Mouse (Mus musculus) gonadal fat pad, adult 2 months (tissue): ENCODE data around the gene C2cd5. TPM values are rescaled to one million over a fixed set of nuclear protein-coding genes. Genes with fewer than 3 reads are reported as not detected.

Source experiments
- DNase-seq: peaks from one replicate; pipeline ENCODE4 v3.0.0-alpha.2; 2012; ENCODE audit warnings: low read depth
- polyA plus RNA-seq: library from polyadenylated mRNA; depleted of rRNA; stranded (reverse); fragments of >200 nt; gene quantifications from 2 replicates; pipeline ENCODE4 v1.2.3, GENCODE M21; 2012

The C2cd5 gene
- polyA plus RNA-seq, 1 experiment: 18.2 TPM

DNA sequence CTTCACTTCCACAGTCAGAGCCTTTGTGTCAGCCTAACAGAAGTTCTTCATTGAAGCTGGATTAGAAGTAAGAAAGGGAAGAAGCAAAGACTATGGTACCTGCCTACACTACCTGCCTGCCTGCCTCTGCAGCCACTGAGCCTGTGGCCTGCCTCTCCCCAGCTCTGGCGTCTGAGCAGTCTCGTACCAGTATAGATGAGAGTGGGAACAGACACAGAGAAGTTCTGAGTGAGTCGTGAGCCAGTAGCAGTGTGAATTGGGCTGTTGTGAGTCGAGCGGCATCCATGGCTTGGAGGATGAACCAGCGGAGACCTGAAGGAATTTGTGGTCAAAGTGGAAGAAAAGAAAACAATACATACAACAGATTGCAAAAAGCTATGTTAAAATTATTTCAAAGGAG lies 26.5 kb downstream of the C2cd5 start:
- no peak for DNase-seq

DNA sequence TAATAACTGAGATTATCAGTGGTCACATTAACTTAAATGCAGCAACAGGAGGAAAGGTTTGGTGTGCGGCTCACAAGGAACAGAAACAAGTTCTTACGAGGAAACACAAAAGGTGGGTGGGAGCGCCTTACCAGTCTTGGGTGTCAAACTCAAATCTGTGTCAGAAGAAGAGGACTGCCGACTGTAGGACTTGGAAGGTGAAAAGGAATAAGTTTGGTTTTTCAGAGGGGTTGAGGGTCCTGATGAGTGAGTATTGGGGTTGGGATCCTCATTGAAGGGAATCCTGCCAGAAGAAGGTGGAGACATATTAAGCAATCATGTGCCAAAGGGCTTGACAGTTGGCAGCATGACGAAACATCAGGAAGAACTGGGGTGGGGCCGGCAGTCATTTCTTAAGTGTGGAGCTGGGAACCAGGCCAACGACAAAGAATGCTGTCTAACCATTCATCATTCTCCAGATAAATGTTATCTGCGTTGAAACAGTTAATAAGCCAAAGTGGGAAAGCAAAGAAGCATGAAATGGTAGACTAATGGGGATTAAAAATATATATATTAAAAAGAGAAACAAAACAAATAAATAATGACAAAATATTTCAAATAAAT lies 27.4 kb downstream of the C2cd5 start:
- no peak for DNase-seq

DNA sequence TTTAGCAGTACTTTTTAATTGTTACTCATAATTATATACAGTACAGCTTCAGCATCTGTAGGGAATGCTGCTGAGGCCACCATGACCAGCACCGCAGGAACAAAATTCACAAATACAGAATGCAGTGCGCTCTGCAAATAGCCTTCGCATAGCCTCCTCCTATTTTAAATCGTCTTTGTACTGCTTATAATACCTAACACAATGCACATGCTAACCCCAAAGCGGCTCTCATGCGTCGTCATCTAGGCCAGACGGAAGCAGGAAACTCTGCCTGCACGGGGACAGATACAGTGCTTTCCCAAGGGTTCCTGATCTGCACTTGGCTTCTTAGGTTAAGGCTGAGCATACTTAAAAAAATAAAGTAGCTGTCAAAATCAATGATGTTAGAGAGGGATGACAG lies 29.2 kb downstream of the C2cd5 start:
- no peak for DNase-seq

DNA sequence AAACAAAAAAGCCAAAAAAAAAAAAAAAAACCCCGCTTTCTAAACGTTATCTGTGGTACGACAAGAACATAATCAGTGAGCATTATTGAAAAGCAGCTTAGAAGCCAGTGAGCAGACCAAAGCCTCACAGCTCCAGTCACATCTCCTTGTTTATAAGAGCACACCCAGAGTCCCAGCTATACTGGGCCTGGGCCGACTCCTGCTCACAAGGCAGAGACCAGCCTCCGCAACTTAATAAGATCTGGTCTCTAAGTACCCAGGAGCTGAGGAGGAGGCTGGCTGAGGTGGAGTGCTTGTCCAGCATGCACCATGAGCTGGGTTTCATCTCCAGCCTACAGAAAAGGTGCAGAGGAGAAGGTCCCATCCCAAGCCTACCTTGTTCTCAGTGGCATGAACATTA lies 29.9 kb downstream of the C2cd5 start:
- no peak for DNase-seq

DNA sequence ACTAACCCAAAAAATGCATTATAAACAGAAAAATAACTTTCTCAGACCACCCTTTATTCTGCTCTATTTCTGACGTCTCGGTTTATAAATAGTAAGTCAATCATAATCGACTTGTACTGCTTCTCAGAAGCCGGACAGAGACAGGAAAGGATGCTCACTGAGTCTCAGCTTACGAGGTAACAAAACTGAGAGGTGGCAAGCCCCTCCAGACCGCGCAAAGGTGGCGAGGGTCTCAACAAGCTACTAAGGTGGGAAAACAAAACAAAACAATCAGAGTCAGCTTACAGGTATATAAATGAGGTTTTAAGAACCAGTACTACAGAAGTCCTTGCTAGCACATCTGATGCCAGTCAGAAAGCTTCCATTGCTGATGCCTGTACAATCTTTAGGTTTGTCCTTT lies 30.3 kb downstream of the C2cd5 start:
- no peak for DNase-seq

DNA sequence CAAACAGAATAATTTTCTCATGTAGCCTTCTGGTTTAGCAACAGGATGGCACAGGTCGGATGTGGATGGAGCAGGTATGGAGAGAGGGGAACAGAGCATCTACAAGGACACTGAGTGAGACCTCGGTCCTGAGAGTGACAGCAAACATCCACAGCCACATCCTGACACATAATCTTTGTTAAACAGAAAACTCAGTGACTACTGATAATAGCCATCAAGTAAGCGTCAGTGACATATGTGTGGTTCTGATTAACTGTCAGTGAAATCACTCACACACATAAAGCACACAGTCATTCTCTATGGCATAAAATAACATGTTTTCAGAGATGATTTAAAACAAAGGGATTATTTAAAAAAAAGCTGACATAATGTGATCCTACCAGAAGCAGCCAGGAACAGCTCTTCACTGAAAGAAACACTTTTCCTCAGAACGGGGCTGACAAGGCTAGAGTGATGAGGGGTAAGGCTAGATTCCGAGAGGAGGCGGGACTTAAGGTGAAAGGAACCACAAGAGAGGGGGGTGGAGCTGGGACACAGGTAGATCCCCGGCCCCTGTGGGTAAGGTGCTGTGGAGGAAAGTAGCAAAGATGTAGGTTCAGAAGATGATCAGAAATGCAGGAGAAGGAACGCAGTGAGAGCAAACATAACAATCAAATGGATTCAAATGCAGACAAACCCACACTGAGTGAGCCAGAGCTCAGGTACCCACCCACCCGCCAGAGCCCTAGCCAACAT lies 31.6 kb downstream of the C2cd5 start:
- DNase-seq: no peak

DNA sequence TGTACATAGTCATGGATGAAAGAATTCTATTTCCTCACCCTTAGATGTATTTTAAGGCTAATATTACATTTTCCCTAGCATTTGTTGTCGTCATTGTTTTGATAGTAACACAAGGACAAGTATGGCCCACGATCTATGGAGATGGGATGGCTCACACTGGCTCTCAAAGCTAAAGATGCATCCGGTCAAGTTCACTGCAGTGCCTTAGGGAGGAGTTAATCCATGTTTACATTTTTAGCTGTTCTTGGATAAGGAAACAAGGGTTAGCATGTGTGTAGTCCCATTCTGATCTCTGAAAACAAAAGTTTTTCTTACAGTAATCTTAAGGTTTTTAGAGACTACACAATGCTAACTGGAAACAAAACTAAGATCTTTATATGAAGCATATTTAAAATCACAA lies 32.3 kb downstream of the C2cd5 start:
- DNase-seq: no peak

DNA sequence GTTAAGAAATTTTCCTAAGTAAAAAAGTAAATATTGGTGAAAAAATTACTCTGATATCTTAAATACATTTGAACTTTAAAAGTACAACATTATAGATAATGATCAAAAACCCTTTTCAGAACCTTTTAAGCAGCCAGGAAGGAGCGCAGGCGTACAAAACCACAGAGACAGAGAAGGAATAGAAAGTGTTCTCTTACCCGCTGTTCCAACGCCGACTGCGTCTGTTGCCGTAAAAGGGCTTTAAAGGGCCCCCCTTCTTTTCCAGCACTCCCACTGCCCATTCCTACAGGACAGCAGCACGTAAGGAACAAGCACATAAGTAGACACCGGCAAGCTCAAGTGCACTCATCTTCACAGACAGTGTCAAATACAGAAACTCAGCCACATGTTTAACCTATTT lies 33.1 kb downstream of the C2cd5 start:
- DNase-seq: no peak

DNA sequence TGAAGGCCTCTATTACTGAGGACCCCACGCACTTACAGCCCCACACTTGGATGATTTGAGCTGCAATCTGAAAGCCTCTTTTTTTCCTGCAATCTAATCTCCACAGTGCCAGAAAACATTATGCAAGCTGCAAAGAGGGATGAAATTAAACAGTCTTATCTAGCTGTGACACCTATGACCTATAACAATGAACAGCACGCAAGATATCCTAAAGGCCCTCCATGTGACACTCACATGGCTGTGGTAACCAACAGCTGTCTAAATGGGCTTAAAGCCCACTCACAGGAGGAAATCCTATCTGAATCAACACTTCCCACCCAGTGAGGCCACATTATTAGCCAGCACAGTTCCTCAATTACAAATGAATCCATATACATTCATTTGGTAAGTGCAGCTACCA lies 35.9 kb downstream of the C2cd5 start:
- no peak for DNase-seq

DNA sequence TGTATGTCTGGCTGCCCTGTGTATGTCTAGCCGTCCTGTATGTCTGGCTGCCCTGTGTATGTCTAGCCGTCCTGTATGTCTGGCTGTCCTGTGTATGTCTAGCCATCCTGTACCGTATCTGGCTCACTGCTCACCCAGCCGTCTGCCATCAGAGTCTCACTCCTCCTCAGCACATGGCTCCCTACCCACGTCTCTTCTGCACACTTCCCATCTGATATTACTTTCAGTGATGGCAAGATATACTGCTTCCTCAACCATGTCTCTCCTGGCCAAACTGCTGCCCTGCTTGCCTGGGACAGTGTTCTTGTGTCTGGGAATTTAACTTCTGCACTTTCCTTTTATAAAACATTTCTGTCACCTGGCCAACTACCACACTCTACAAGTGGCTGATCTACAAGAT lies 42.3 kb downstream of the C2cd5 start:
- DNase-seq: no peak

DNA sequence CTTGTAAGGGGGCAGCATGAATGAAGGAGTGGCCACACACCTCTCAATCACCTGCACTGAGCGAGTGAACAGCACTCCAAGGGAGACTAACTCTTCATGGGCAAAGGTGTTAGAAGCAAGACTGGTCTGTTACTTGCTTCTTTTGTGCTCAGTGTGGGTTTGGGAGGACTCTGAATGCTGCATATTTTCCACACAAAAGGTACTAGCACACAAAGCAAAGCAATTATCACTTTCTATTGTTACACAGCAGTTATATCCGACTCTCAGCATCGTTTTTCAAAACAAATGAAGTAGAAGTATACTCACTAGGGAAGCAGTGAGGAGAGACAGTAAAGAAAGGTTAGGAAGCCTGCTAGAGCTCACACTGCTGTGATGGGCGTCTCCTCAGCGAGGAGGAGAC lies 48.4 kb downstream of the C2cd5 start:
- DNase-seq: no peak

DNA sequence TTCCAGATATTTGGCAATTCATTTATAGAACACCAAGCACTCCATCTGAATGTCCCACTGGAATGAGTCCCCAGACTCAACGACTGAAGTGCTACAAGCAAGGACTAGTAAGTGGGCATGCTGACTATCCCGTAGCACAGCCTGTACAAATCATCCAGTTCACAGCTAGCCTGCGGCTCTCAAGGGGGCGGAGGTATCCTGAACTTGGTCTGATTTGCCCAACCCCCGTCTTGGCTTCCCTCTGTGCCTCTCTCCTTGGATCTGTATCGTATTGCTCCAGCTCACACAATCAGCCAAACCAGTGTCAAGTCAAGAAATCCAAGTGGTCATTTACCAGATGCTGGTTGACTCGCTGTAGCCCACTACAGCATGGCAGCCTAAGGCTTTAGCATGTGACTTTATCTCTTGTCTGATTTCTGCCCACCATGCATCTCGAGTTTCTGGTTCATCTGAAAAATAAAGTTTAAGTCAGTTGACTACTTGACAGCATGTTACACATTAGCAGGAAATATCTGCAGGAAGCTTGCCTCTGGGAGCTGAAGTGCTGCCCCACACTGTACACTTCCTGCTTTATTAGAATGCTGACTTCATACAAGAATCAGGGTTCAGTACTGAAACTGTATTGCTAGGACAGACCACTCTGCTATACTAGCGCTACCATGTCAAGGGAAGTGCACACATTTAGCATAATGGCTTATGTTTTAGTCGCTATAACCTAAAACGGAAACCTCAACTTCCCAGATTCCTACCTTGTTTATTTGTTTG lies 50.0 kb downstream of the C2cd5 start:
- DNase-seq: no peak

DNA sequence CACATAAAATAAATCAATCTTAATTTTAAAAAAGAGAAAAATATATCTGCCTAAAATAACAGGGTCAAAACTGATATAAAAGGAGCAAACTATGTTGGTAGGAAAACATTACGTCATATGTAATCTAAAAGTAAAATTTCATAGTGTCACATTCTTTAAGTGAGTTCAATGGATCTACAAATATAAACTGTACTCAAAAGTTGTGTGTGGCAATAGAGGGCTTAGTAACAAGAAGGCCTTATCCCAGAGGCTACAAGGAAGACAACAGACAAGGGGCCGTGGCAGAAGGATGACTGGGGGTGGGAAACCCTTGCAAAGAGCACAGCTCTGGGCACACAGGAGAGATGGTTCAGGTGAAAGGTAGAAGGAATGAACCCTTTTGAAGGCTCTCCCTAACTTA lies 50.8 kb downstream of the C2cd5 start:
- DNase-seq: no peak

DNA sequence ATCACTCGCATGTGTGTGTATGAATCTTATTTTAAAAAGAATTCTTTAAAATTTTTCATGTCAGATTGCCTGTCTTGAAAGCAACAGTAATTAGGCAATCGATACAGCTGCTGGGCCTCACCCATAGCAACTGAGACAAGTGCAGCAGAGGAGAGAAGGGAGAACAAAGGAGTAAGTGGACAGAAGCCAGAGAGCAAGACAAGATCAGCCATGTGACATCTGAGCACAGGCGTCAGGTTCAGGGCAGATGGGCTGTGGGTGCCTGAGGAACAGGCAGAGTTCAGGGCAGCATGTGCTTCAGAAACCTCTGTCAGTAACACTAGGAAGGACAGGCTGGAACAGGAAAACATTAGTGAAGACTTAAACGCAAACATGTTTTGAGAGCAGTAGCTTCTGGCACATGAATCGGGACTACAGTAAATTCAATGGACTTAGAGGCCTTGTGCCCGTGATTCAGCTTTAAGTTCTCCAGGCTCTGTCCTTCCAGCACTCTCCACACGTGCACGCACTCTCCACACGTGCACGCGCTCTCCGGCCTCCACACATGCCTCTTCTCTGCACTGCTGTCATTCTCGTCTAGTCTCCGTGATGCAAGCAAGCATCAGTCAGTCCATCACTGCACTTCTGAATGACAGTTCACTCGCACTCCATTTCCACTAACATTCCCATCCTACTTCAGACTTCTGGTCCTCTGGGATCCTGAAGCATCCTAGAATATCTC lies 52.2 kb downstream of the C2cd5 start:
- no peak for DNase-seq

DNA sequence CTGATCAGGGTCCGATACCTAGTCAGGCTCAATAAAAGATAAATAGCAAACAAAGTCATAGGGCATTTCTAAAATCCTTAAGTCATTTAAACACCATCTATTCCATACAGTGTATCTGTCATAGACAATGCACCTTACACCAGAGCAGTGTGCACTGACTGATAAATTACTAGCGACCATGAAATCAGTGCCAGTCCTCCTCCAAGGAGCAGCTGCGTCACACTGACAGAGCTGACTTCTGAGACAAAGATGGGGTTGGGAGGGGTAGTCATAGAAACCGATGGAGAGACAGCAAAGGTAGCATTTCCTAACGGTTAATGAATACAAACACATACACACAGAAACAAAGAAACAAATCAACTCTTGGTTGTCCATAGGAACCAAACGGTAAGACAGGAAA lies 58.4 kb downstream of the C2cd5 start:
- no peak for DNase-seq

DNA sequence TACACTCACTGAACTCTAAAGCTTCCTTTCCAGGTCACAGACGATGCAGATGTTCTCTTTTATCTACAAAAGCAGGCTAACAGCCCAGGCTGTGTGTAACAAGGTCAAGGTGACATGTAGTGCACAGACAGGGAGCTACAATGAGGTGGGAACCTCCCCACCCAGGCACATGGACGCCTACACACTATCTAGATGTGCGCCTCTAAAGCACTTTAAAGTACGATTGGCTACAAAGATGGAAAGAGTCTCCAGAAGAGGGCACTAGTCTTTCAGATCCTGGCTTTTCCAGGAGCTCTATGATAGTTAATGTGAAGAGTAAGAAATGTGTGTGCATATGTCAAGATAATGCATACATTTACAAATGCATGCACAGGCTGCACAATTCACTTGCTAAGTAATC lies 64.7 kb downstream of the C2cd5 start:
- no peak for DNase-seq

DNA sequence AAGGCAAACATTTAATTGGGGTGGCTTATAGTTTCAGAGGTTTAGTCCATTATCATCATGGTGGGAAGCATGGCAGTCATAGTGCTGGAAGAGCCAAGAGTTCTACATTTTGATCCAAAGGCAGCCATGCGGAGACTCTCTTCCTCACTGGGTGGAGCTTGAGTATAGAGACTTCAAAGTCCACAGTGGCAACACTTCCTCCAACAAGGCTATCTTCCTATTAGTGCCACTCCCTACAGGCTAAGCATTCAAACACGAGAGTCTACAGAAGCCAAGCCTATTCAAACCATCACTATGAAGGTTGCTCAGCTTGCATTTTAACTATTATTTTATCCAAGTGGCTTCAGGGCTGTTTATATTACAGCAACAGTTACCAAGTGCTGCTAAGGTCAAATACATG lies 65.4 kb downstream of the C2cd5 start:
- DNase-seq: no peak

DNA sequence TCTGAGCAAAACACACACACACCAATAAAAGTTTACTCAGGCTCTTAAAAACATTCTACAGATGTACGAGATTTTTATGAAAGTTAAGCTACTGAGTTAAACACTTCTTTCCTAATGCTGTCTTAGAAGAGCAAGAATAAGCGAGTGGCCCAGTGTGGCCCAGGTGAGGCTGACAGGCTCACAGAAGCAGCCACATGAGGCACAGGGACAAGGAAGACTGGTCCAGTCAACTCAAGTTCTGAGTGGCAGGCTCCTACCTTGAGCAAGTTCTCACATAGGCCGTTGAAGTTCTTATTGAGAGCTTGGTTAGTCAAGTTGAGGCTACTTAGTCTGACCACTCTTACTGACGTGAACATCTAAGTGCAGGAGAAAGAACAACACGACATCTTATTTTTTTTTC lies 69.4 kb downstream of the C2cd5 start:
- DNase-seq: no peak

DNA sequence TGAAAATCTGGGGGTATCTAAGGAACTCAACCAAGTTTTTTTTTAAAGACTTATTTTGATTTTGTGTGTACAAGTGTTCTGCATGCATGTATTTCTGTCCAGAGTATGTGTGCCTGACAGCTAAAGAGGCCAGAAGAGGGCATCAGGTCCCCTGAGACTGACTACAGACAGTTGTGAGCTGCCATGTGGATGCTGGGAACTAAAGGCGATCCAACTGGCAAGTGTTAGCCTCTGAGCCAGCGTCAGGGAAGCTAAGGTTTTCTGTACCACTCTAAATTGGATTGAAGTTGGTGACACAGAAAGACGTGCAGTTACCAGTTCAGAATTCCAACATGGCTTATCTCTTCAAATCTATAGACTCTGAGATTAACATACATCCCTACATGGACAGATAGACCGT lies 72.0 kb downstream of the C2cd5 start:
- no peak for DNase-seq

DNA sequence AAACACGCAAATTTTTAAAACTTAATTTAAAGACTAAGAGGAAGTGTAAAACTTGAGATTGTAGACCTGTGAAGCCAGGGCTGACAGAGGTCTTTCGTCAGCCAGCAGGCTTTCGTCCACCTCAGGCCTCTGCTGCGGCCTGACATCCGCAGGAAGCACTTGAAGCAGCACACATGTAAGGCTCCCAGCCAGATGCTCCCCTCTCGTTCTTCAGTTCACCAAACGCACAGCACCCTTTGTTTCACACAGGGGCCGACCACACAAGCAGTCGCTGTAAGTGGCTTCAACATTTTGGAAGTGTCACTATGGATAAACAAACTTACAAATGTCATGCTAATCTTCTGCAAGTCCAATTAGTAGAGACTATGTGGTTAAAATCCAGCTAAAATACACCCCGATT lies 72.5 kb downstream of the C2cd5 start:
- DNase-seq: no peak

DNA sequence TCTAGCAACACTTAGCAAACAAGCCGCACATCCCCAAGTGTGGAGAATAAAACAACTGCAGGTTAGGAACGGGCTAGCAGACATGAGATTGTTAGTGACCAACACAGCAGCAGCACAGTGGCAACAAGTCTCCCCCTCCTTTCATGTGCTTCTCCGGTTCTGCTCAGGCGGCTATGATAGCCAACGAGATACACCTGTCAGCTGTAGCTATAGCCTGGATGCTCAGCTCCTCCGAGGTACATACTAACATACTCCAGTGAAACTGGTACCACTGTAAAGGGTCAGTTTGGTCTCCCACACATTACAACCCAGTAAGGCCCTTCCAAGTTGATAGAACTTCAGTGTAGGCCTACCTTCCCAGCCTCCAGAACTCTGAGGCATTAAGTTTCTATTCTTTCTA lies 76.2 kb downstream of the C2cd5 start:
- no peak for DNase-seq

DNA sequence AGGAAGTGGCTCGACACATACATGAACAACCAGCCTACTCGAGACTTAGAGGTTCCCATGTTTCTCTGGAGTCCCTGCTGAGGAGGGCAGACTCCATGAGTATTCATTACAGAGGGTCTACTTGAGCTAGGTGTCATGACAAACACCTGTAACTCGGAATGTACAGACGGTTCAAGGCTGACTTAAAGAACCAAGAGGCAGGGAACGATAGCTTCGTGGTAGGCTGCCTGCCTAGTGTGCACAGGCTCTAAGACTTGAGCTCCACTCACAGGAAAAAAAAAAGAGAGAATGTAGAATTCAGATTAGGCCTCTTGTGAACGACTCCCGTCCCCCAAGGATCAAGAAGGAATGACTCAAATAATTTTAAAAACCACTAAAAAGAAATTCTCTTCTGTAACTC lies 78.2 kb downstream of the C2cd5 start:
- DNase-seq: no peak

DNA sequence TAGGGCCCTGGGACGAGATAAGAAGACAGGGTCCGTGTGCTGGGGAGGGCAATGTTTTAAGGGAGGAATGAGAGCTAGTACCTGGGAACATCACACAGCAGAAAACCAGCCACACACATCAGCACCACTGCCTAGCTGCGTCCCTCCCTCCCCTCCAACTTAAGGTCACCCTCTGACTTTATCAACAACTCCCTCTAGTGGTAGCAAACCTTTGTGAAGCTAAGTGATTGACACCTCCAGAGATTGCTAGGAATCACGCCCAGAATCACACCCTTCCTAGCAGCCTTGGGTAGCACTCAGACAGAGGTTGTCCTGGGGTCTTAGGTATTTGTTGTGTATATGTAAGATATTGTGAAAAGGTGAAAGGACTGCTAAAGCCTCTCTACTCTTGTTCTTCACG lies 79.3 kb downstream of the C2cd5 start:
- DNase-seq: no peak
